Mouse (Mus musculus): Measurements from ENCODE around the gene Sumf2. TPM values are rescaled to one million over a fixed set of nuclear protein-coding genes. Genes with fewer than 3 reads are reported as not detected.

The Sumf2 gene
- polyA plus RNA-seq, 1 experiment, result 33.8 TPM

GRCm38 (mm10) chr5:129909591-129909990, 62.8 kb downstream of the Sumf2 start:
- H3K4me2 ChIP-seq (ENCODE audit: low read depth), result no peak overlapping the region
- TF ChIP-seq POLR2AphosphoS2 (IDR thresholded peaks at IDR 0.05; ENCODE audit: insufficient read length, low read depth), result no peak
- TF ChIP-seq REST (IDR thresholded peaks at IDR 0.05; ENCODE audit: insufficient read depth, insufficient read length), result no peak
- no peak for TF ChIP-seq TCF3 (IDR thresholded peaks at IDR 0.05; ENCODE audit: insufficient read length, low read depth)
- TF ChIP-seq MAX (IDR thresholded peaks at IDR 0.05; ENCODE audit: low read depth), result no peak
- TF ChIP-seq E2F4 (IDR thresholded peaks at IDR 0.05; ENCODE audit: insufficient read depth), result no peak
- no peak for TF ChIP-seq MYOD1 (IDR thresholded peaks at IDR 0.05; ENCODE audit: control insufficient read depth in 1 of 3, insufficient read length in 2 of 3, low read depth in 2 of 3)
- TF ChIP-seq SRF (IDR thresholded peaks at IDR 0.05; ENCODE audit: control insufficient read depth, insufficient read length, low read depth), result no peak

More at GRCm38 (mm10) chr5:129909591-129909990, 62.8 kb downstream of the Sumf2 start:
- Histone ChIP-seq H3K36me3 (ENCODE audit: control insufficient read depth, insufficient read depth) (no peaks in the 10 kb centered on the region), H3K4me3 (no peak overlapping the region), H3ac (ENCODE audit: control insufficient read depth, insufficient read length) (no peak overlapping the region), H3K27me3 (ENCODE audit: control insufficient read depth, insufficient read depth, insufficient read length) (no peaks in the 10 kb centered on the region), H3K79me2 (ENCODE audit: control insufficient read depth, insufficient read depth) (no peaks in the 10 kb centered on the region)

Other genes with a start within 250 kb of the Sumf2 start
- 0.91 TPM for gene Zfp11, start 176.9 kb upstream of the Sumf2 start, polyA plus RNA-seq (2012; fragmentation: generic; extraction: Trizol)
- gene Sept14, start 138.5 kb upstream of the Sumf2 start, polyA plus RNA-seq (2012; fragmentation: generic; extraction: Trizol), result 0.10 TPM
- gene Mrps17, start 131.5 kb upstream of the Sumf2 start, polyA plus RNA-seq (2012; fragmentation: generic; extraction: Trizol), result 138 TPM
- gene Nipsnap2, start 121.9 kb upstream of the Sumf2 start, polyA plus RNA-seq (2012; fragmentation: generic; extraction: Trizol), result 67.6 TPM
- gene Psph, start 59.5 kb upstream of the Sumf2 start, polyA plus RNA-seq (2012; fragmentation: generic; extraction: Trizol), result 338 TPM
- 747 TPM for gene Chchd2, start 40.5 kb downstream of the Sumf2 start, polyA plus RNA-seq (2012; fragmentation: generic; extraction: Trizol)
- 1.7 TPM for gene Zbed5, start 48.7 kb downstream of the Sumf2 start, polyA plus RNA-seq (2012; fragmentation: generic; extraction: Trizol)
- gene Phkg1, start 51.6 kb downstream of the Sumf2 start, polyA plus RNA-seq (2012; fragmentation: generic; extraction: Trizol), result 0.32 TPM
- gene Nupr1l, start 61.6 kb downstream of the Sumf2 start, polyA plus RNA-seq (2012; fragmentation: generic; extraction: Trizol), result 1.1 TPM
- 13.2 TPM for gene Vkorc1l1, start 95.0 kb downstream of the Sumf2 start, polyA plus RNA-seq (2012; fragmentation: generic; extraction: Trizol)
- gene Gusb, start 156.1 kb downstream of the Sumf2 start, polyA plus RNA-seq (2012; fragmentation: generic; extraction: Trizol), result 35.0 TPM
- 45.8 TPM for gene Asl, start 182.3 kb downstream of the Sumf2 start, polyA plus RNA-seq (2012; fragmentation: generic; extraction: Trizol)
- 30.8 TPM for gene Crcp, start 182.3 kb downstream of the Sumf2 start, polyA plus RNA-seq (2012; fragmentation: generic; extraction: Trizol)
- gene Tpst1, start 226.3 kb downstream of the Sumf2 start, polyA plus RNA-seq (2012; fragmentation: generic; extraction: Trizol), result 9.4 TPM

Data from myocyte (in vitro differentiated cells).